8 mouse cellular contexts compared by ENCODE assay signal in the genomic region with DNA sequence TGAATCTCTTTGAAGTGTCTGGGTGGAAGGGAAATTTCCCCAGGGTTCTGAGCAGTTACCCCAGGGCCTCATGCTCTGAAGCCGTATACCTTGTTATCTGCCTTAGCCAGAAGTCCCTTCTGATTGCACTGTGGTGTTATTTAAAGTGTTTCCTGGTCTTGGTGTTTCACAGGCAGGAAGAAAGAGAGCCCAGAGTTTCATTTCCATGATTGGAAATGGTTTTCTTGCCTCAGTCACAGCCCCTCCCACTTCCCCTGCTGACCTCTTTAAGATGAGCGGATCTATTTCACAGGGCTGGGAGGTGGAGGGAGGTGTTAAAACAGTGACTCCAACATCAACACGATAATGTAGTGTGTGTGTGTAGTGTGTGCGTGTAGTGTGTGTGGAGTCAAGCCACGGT.
DNase-seq lines count a peak whose midpoint lies in the region; ATAC-seq and TF ChIP-seq lines count a peak whose summit lies in the region.

No protein-coding gene starts in this region.

- no peak overlapping the region for H3K4me2 ChIP-seq in neural tube, embryonic 11.5 days (ENCODE audit: low read depth)
- H3K4me2 ChIP-seq in neural tube, embryonic 15.5 days = no peak overlapping the region
- no peak overlapping the region for H3K4me2 ChIP-seq in stomach, embryonic 15.5 days

- H3K36me3 ChIP-seq in neural tube, embryonic 11.5 days (ENCODE audit: control insufficient read depth, insufficient read depth, low read length) = peaks cover 6% of the 10 kb centered on the region
- peaks cover 19% of the 10 kb centered on the region for H3K36me3 ChIP-seq in neural tube, embryonic 15.5 days
- peaks cover under 1% of the 10 kb centered on the region; the same call in 1 of the 2 replicates for H3K36me3 ChIP-seq in stomach, embryonic 15.5 days

- 0 out of 2 replicates have a peak, but pooled peaks cover 6% of the 10 kb centered on the region for H3K4me1 ChIP-seq in neural tube, embryonic 11.5 days (ENCODE audit: control insufficient read depth, insufficient read depth, low read length)
- peaks cover 17% of the 10 kb centered on the region for H3K4me1 ChIP-seq in neural tube, embryonic 15.5 days
- no peaks in the 10 kb centered on the region; the same call in 1 of the 2 replicates for H3K4me1 ChIP-seq in stomach, embryonic 15.5 days

- DNase-seq in gastrocnemius, adult 2 months = no peak
- DNase-seq in gastrocnemius, adult 8-10 months (ENCODE audit: low spot score in 2 of 2) = no peak
- DNase-seq in neural tube, embryonic 11.5 days (ENCODE audit: low spot score) = no peak
- peak; percentile 73 for DNase-seq in induced T-regulatory cell, adult 2 months (ENCODE audit: low read depth)
- DNase-seq in frontal cortex, postnatal 14 days (ENCODE audit: low spot score in 2 of 2) = no peak
- DNase-seq in kidney, postnatal 14 days = no peak

- 0 out of 2 replicates have a peak overlapping the region, but pooled peaks have one; percentile 38 for H3K27ac ChIP-seq in gastrocnemius, adult 2 months
- 0 out of 2 replicates have a peak overlapping the region, but pooled peaks have one; percentile 34 for H3K27ac ChIP-seq in neural tube, embryonic 11.5 days (ENCODE audit: low read depth, low read length)
- H3K27ac ChIP-seq in neural tube, embryonic 15.5 days (replicated peaks) = no peak overlapping the region
- H3K27ac ChIP-seq in stomach, embryonic 15.5 days = no peak overlapping the region

- H3K9me3 ChIP-seq in neural tube, embryonic 11.5 days (ENCODE audit: control insufficient read depth, low read length) = no peaks in the 10 kb centered on the region
- no peaks in the 10 kb centered on the region for H3K9me3 ChIP-seq in neural tube, embryonic 15.5 days (replicated peaks)
- no peaks in the 10 kb centered on the region for H3K9me3 ChIP-seq in stomach, embryonic 15.5 days

- intact Hi-C loops in gastrocnemius, adult 2 months (cut with DNase I) = no loop called here

- no peak overlapping the region for H3K9ac ChIP-seq in neural tube, embryonic 11.5 days (ENCODE audit: low read length)
- no peak overlapping the region for H3K9ac ChIP-seq in neural tube, embryonic 15.5 days (replicated peaks)
- no peak overlapping the region for H3K9ac ChIP-seq in stomach, embryonic 15.5 days

- ATAC-seq in neural tube, embryonic 11.5 days (ENCODE audit: insufficient read depth, low FRiP score, low TSS enrichment) = no peak
- no peak for ATAC-seq in neural tube, embryonic 15.5 days (ENCODE audit: low FRiP score)
- peak; percentile 35; the same call in 1 of the 2 replicates for ATAC-seq in stomach, embryonic 15.5 days (ENCODE audit: insufficient read depth, low FRiP score, low read depth)

- WGBS in neural tube, embryonic 11.5 days = 54% methylated on average over 5 of the region's 5 CpGs
- 48% methylated on average over 5 of the region's 5 CpGs for WGBS in neural tube, embryonic 15.5 days
- 35% methylated on average over 5 of the region's 5 CpGs for WGBS in stomach, embryonic 15.5 days

- H3K27me3 ChIP-seq in neural tube, embryonic 11.5 days (ENCODE audit: control insufficient read depth, insufficient read depth, low read length) = no peaks in the 10 kb centered on the region
- H3K27me3 ChIP-seq in neural tube, embryonic 15.5 days (replicated peaks) = no peaks in the 10 kb centered on the region
- no peaks in the 10 kb centered on the region for H3K27me3 ChIP-seq in stomach, embryonic 15.5 days (replicated peaks)

- no peak overlapping the region for H3K4me3 ChIP-seq in gastrocnemius, adult 2 months
- no peak overlapping the region for H3K4me3 ChIP-seq in neural tube, embryonic 11.5 days (ENCODE audit: low read depth, low read length)
- H3K4me3 ChIP-seq in neural tube, embryonic 15.5 days (replicated peaks) = no peak overlapping the region
- H3K4me3 ChIP-seq in stomach, embryonic 15.5 days (replicated peaks) = no peak overlapping the region

- TF ChIP-seq CTCF in gastrocnemius, adult 2 months (IDR thresholded peaks at IDR 0.05) = no peak

Comparison
In these comparisons a context has a peak if more than half of its experiments do, and no peak if none do; other contexts are left out.
1. H3K27ac ChIP-seq: peak in gastrocnemius, adult 2 months (single experiment) and neural tube, embryonic 11.5 days (single experiment); none in neural tube, embryonic 15.5 days (single experiment) and stomach, embryonic 15.5 days (single experiment).